Mouse (Mus musculus): ENCODE data around the gene Plagl2. TPM values are rescaled to one million over a fixed set of nuclear protein-coding genes. Genes with fewer than 3 reads are reported as not detected.
"Not testable (repeated sequence)": the region's sequence is repeated elsewhere in the genome, so short reads cannot be mapped to it uniquely, and the experiment has no call there.

Plagl2 gene
- polyA plus RNA-seq (2016; fragmentation: Nextera tagmentation; extraction: Ambion mirVana): 24.4 and 26.8 TPM in 2 replicates

- peak; percentile 93 for ATAC-seq
- Histone ChIP-seq H3K9me3 (replicated peaks) (no peaks in the 10 kb centered on the region), H3K9ac (peak within 1 kb of the TSS; percentile 98), H3K27ac (peak within 1 kb of the TSS; percentile 97), H3K27me3 (replicated peaks) (no peaks in the 10 kb centered on the region), H3K36me3 (peaks cover 52% of the 10 kb centered on the region), H3K4me1 (peaks cover 57% of the 10 kb centered on the region), H3K4me3 (peak within 1 kb of the TSS; percentile 82), H3K4me2 (peak within 1 kb of the TSS; percentile 84)
- under 1% methylated on average over 70 of the region's 72 CpGs for WGBS (ENCODE audit: insufficient replicate concordance)
Measured at GRCm38 (mm10) chr2:153241250-153242014, at the start of gene Plagl2, which contains the start of gene Pofut1. TSS of gene Plagl2 (minus strand) at chr2:153241426. TSS of gene Pofut1 (plus strand) at chr2:153241533.

DNA sequence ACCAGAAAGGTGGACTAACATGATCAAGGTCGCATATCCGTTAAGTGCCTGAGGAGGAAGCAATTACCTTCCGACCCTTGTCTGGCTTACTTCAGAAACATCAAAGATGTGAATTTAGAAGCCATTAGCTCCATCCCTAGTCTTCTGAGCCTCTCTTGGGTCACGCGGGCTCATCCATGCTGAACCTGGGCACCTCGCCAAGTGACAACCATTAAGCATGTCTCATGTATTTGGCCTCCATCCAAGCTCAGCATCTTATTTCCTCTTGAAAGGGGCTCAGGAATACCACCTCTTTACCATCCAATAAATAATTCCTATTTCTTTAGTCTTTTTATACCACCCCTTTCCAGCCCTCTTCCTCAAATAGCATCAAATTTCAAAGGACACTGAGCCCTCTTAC is 46.6 kb upstream of the Plagl2 start:
- WGBS (ENCODE audit: insufficient replicate concordance): 77% methylated on average over 6 of the region's 6 CpGs
- no peak overlapping the region for H3K4me2 ChIP-seq
- no peaks in the 10 kb centered on the region for H3K27me3 ChIP-seq (replicated peaks)
- no peak overlapping the region for H3K9ac ChIP-seq
- no peak overlapping the region for H3K4me3 ChIP-seq
- H3K36me3 ChIP-seq: no peaks in the 10 kb centered on the region
- H3K27ac ChIP-seq: no peak overlapping the region
- H3K4me1 ChIP-seq: peaks cover 19% of the 10 kb centered on the region
- H3K9me3 ChIP-seq (replicated peaks): no peaks in the 10 kb centered on the region
- no peak for ATAC-seq

- Histone ChIP-seq H3K27me3 (replicated peaks) (no peaks in the 10 kb centered on the region), H3K9ac (no peak overlapping the region), H3K36me3 (no peaks in the 10 kb centered on the region), H3K27ac (no peak overlapping the region), H3K4me3 (no peak overlapping the region), H3K4me2 (no peak overlapping the region), H3K9me3 (replicated peaks) (no peaks in the 10 kb centered on the region), H3K4me1 (peaks cover 6% of the 10 kb centered on the region)
- WGBS (ENCODE audit: insufficient replicate concordance): 37% methylated on average over 4 of the region's 4 CpGs
- ATAC-seq: no peak
Measured at GRCm38 (mm10) chr2:153286524-153286923, 45.3 kb upstream of the Plagl2 start.

DNA sequence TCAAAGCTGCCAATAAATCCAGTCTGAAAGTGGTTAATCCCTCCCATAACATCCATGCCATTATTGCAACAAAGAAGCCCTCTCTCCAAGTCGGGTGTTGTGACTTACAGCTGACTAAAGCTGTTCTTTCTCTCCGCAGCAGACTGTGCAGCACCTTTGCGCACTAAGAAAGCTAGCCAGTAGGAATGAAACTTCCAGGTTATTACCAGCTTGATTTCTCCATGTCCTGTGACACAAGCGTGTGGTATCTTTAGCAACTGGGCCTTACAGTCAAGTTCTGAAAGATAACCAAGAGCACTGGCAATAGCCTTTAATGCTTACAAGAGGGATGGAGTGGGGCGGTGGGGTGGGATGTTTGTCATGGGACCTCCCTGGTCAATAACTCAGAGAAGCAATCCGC is 42.7 kb upstream of the Plagl2 start:
- no peak overlapping the region for H3K27ac ChIP-seq
- no peaks in the 10 kb centered on the region for H3K27me3 ChIP-seq (replicated peaks)
- no peak overlapping the region for H3K9ac ChIP-seq
- no peaks in the 10 kb centered on the region for H3K9me3 ChIP-seq (replicated peaks)
- no peak for ATAC-seq
- no peaks in the 10 kb centered on the region for H3K36me3 ChIP-seq
- H3K4me3 ChIP-seq: no peak overlapping the region
- WGBS (ENCODE audit: insufficient replicate concordance): 77% methylated on average over 6 of the region's 6 CpGs
- H3K4me1 ChIP-seq: no peaks in the 10 kb centered on the region; the same call in 1 of the 2 replicates
- H3K4me2 ChIP-seq: no peak overlapping the region

- Histone ChIP-seq H3K27me3 (replicated peaks) (no peaks in the 10 kb centered on the region), H3K4me1 (peaks cover 20% of the 10 kb centered on the region), H3K27ac (no peak overlapping the region), H3K9ac (no peak overlapping the region), H3K9me3 (replicated peaks) (peaks cover 4% of the 10 kb centered on the region; the same call in 1 of the 2 replicates), H3K36me3 (no peaks in the 10 kb centered on the region), H3K4me2 (no peak overlapping the region), H3K4me3 (no peak overlapping the region)
- no peak for ATAC-seq
- 75% methylated on average over 5 of the region's 5 CpGs for WGBS (ENCODE audit: insufficient replicate concordance)
Measured at GRCm38 (mm10) chr2:153278357-153278756, 37.1 kb upstream of the Plagl2 start.

DNA sequence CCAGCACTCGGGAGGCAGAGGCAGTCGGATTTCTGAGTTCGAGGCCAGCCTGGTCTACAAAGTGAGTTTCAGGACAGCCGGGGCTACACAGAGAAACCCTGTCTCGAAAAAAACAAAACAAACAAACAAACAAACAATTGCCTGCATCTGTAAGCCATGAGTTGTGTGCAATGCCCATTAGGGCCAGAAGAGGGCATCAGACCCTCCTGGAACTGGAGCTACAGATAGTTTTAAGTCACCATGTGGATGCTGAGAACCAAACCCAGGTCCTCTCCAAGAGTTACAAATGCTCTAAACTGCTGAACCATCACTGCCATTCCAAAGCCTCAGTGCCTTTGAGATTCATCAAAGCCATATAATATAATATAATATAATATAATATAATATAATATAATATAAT is 35.6 kb upstream of the Plagl2 start:
- not testable (repeated sequence) for ATAC-seq, H3K9ac ChIP-seq

GRCm38 (mm10) chr2:153276440-153276839 is 35.2 kb upstream of the Plagl2 start:
- no peak overlapping the region for H3K4me3 ChIP-seq
- no peaks in the 10 kb centered on the region for H3K27me3 ChIP-seq (replicated peaks)
- H3K36me3 ChIP-seq: no peaks in the 10 kb centered on the region
- peaks cover 26% of the 10 kb centered on the region for H3K4me1 ChIP-seq
- H3K9ac ChIP-seq: no peak overlapping the region
- peaks cover 4% of the 10 kb centered on the region; the same call in 1 of the 2 replicates for H3K9me3 ChIP-seq (replicated peaks)
- no peak overlapping the region for H3K27ac ChIP-seq
- no peak overlapping the region for H3K4me2 ChIP-seq
- 77% methylated on average over 8 of the region's 8 CpGs for WGBS (ENCODE audit: insufficient replicate concordance)
- no peak for ATAC-seq

More for the DNA sequence above, 35.6 kb upstream of the Plagl2 start:
- not testable (repeated sequence) for H3K27ac ChIP-seq; H3K9me3 ChIP-seq (replicated peaks); H3K4me2 ChIP-seq; H3K27me3 ChIP-seq (replicated peaks); H3K36me3 ChIP-seq; H3K4me3 ChIP-seq
- WGBS (ENCODE audit: insufficient replicate concordance): 84% methylated on average over 5 of the region's 5 CpGs
- H3K4me1 ChIP-seq: peaks cover 26% of the 10 kb centered on the region

GRCm38 (mm10) chr2:153275577-153275976 is 34.4 kb upstream of the Plagl2 start:
- H3K9me3 ChIP-seq (replicated peaks); H3K27me3 ChIP-seq (replicated peaks); H3K4me2 ChIP-seq; H3K4me3 ChIP-seq; H3K27ac ChIP-seq; ATAC-seq; H3K9ac ChIP-seq; H3K36me3 ChIP-seq: not testable (repeated sequence)
- peaks cover 33% of the 10 kb centered on the region for H3K4me1 ChIP-seq
- 31% methylated on average over 3 of the region's 3 CpGs for WGBS (ENCODE audit: insufficient replicate concordance)

- WGBS (ENCODE audit: insufficient replicate concordance): 62% methylated on average over 6 of the region's 6 CpGs
- peaks cover 37% of the 10 kb centered on the region for H3K4me1 ChIP-seq
- no peak overlapping the region for H3K4me3 ChIP-seq
- H3K27ac ChIP-seq: peak overlapping the region; percentile 20; the same call in 1 of the 2 replicates
- H3K9ac ChIP-seq: no peak overlapping the region; the same call in 1 of the 2 replicates
- H3K9me3 ChIP-seq (replicated peaks): peaks cover 4% of the 10 kb centered on the region; the same call in 1 of the 2 replicates
- H3K36me3 ChIP-seq: no peaks in the 10 kb centered on the region
- no peaks in the 10 kb centered on the region for H3K27me3 ChIP-seq (replicated peaks)
- ATAC-seq: no peak
- no peak overlapping the region for H3K4me2 ChIP-seq
Measured at GRCm38 (mm10) chr2:153274919-153275247, 33.7 kb upstream of the Plagl2 start.

GRCm38 (mm10) chr2:153274200-153274918 is 33.1 kb upstream of the Plagl2 start:
- not testable (repeated sequence) for H3K4me3 ChIP-seq; H3K9me3 ChIP-seq (replicated peaks); H3K4me2 ChIP-seq; H3K36me3 ChIP-seq; H3K27me3 ChIP-seq (replicated peaks); H3K9ac ChIP-seq
- peak; percentile 53 for ATAC-seq
- Histone ChIP-seq H3K27ac (peak overlapping the region; percentile 20; the same call in 1 of the 2 replicates), H3K4me1 (peaks cover 42% of the 10 kb centered on the region)
- WGBS (ENCODE audit: insufficient replicate concordance): 39% methylated on average over 6 of the region's 6 CpGs

- 35% methylated on average over 8 of the region's 8 CpGs for WGBS (ENCODE audit: insufficient replicate concordance)
Measured at GRCm38 (mm10) chr2:153270231-153270915, 29.1 kb upstream of the Plagl2 start.

DNA sequence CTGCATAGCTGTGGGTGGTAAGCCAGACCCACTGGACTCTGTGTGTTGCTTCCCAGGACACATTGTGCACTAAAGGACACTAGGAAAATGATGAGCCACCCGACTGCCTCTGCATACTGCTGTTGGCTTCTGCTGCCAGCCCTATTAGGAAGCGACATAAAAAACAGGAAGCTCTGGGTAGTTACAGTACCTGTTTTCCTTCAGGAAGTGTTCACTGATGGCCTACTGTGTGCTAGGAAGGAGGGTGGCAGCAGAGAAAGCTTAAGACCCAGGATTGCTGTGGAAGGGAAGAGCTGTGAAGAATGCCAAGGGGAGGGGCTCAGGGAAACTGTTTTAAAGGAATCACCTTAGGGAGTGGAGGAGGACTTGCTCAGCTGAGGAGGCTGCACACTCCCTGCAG is 26.1 kb upstream of the Plagl2 start:
- Histone ChIP-seq H3K4me2 (no peak overlapping the region), H3K27me3 (replicated peaks) (no peaks in the 10 kb centered on the region), H3K9ac (no peak overlapping the region), H3K4me1 (peaks cover 34% of the 10 kb centered on the region), H3K36me3 (peaks cover 62% of the 10 kb centered on the region), H3K27ac (no peak overlapping the region), H3K9me3 (replicated peaks) (no peaks in the 10 kb centered on the region), H3K4me3 (no peak overlapping the region)
- no peak for ATAC-seq
- WGBS (ENCODE audit: insufficient replicate concordance): 70% methylated on average over 2 of the region's 2 CpGs

More at GRCm38 (mm10) chr2:153270231-153270915, 29.1 kb upstream of the Plagl2 start:
- not testable (repeated sequence) for H3K4me3 ChIP-seq; H3K27me3 ChIP-seq (replicated peaks); H3K4me2 ChIP-seq; H3K9ac ChIP-seq; H3K9me3 ChIP-seq (replicated peaks)
- Histone ChIP-seq H3K36me3 (peaks cover 33% of the 10 kb centered on the region), H3K27ac (peak overlapping the region; percentile 52; the same call in 1 of the 2 replicates), H3K4me1 (peaks cover 52% of the 10 kb centered on the region)
- ATAC-seq: peak; percentile 46

All from liver, embryonic 12.5 days (tissue).